Mouse (Mus musculus) gastrocnemius, postnatal 36 days (tissue): ENCODE results near the gene Kat14. TPM values are rescaled to one million over a fixed set of nuclear protein-coding genes. Genes with fewer than 3 reads are reported as not detected.
A peak's percentile ranks its signal among the peaks of the same experiment; 100 is the strongest.
"Not testable (repeated sequence)": the region's sequence is repeated elsewhere in the genome, so short reads cannot be mapped to it uniquely, and the experiment has no call there.

Experiments
- DNase-seq, 2 experiments: peaks; one replicate each; pipeline ENCODE4 v3.0.0; 2022
- intact Hi-C: fragments of 180-260 bp; cut with DNase I; formaldehyde crosslinking; loops from one replicate; pipeline ENCODE4 v1.15.1; 2025
- long read RNA-seq, 2 experiments: library from polyadenylated mRNA; stranded (forward); transcript quantifications; one replicate each; pipeline ENCODE4 v2.0.0; 2021
- total RNA-seq, 2 experiments: library from RNA; stranded (reverse); gene quantifications; 2 replicates each; pipeline ENCODE4 v1.2.3; 2021

Kat14 gene
- total RNA-seq: 10 to 100 TPM; 15.4 to 19.4 TPM
- long read RNA-seq, experiment 1, transcript Kat14-201 (11 exons, 3,801 nt): major isoform, 5 of 7 reads
- long read RNA-seq, experiment 1, partial matches to known transcripts: 0 of 7 reads
- long read RNA-seq, experiment 1, other reads (novel, unspliced or antisense): 1 of 7 reads
- long read RNA-seq, experiment 2, transcript Kat14-201 (11 exons, 3,801 nt): major isoform, 7 of 13 reads
- long read RNA-seq, experiment 2, partial matches to known transcripts: 2 of 13 reads
- long read RNA-seq, experiment 2, other reads (novel, unspliced or antisense): 3 of 13 reads

- peak; percentile 95 to 96 for DNase-seq
- intact Hi-C loops: loop anchor here (10.0 kb wide), 1 partner anchor 364 kb away; no protein-coding TSS in a partner anchor
Measured at GRCm38 (mm10) chr2:144368400-144369019, at the start of gene Kat14, which contains the start of gene Pet117. Gene Kat14 (plus strand): TSS chr2:144368983. Gene Pet117 (plus strand): TSS chr2:144368996.

GRCm38 (mm10) chr2:144324218-144324617 is 44.6 kb upstream of the Kat14 start:
- intact Hi-C loops: no loop called here
- DNase-seq: no peak

DNA sequence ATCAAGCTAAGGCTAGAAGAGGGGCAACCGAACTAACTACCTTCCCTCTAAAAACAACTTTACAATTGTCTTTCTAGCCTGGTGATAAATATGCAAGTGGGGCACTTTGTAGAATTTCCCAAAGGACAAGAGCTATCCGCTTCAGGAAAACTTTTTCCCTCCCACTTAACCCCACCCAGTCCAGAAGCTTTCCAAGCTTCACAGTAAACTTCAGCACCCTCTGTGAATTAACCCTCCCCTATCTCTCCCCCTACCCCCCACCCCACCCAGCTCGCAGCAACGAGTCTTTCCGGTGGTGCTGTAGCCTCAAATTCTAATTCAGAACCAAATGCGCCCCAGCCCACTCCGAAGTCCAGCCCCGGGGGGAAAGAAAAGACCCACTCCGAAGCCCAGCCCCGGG is 39.3 kb upstream of the Kat14 start:
- DNase-seq: no peak
- intact Hi-C loops: no loop called here

DNA sequence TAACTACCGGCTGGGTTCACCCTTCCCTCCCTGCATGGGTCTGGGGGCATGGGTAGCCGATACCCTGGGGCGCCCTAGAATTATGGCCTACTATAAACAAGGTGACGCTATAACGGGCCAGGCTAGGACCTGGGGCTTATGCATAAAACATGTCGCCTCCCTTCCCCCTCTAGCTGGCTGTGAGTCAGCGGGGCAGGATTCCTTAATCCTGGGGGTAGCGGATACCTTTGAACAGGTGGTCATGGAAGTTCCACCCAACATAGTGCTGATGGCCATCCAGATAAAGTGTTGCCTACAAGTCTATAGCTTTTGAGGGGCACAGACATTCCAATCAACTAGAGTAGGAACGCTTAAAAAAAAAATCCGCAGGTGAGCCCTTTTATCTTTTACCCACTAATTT is 38.8 kb upstream of the Kat14 start:
- DNase-seq: no peak
- intact Hi-C loops: no loop called here

DNA sequence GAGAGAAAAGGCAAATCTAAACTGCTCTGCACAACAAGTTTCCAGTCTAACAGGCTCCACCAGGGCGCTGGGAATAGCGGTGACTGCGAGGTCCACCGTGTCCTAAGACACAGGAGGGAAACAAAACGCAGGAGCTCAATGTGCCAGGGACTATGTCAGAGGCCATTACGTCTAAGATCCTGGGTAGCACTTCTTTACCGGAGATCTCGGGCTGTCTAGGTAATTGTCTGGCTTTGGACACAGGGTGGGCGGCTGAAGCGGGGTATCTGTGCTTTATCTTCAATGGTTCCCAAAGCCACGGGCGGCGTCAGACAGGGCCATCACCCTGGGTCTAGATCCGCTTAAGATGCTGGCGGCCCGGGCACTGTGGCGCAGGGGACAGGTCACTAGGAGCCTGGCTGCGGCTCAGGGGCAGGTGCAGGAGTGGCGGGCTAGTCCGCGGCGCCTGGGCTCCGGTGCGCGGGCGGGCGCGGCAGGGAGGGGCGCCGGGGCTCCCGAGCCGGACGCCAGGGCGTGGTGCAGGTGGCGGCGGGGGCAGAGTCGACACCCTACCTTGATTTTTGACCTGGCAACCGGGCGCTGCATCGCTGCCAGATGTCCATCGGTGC is 38.3 kb upstream of the Kat14 start:
- peak in 1 of 2 experiments; percentile 15 for DNase-seq
- intact Hi-C loops: no loop called here

DNA sequence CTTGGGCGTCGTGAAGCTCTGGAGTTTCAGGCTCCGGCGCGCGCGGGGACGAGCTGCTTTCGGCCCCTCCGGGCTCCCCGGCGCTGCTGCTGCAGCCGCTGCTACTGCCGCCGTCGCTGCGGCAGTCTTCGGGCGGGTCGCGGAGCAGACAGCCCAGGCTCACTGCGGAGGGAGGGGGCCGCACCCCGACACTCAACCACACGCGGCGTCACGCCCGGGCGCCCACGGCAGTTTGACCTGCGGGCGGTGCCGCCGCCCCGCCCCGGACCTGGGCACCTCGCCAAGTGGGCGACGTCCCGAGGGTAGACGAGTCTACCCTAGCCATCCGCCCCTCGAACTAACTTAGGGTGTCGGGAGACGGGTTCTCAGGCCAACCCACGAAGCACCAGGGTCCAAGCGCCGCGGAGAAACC is 37.8 kb upstream of the Kat14 start:
- DNase-seq: peak in 1 of 2 experiments; percentile 5
- intact Hi-C loops: no loop called here

DNA sequence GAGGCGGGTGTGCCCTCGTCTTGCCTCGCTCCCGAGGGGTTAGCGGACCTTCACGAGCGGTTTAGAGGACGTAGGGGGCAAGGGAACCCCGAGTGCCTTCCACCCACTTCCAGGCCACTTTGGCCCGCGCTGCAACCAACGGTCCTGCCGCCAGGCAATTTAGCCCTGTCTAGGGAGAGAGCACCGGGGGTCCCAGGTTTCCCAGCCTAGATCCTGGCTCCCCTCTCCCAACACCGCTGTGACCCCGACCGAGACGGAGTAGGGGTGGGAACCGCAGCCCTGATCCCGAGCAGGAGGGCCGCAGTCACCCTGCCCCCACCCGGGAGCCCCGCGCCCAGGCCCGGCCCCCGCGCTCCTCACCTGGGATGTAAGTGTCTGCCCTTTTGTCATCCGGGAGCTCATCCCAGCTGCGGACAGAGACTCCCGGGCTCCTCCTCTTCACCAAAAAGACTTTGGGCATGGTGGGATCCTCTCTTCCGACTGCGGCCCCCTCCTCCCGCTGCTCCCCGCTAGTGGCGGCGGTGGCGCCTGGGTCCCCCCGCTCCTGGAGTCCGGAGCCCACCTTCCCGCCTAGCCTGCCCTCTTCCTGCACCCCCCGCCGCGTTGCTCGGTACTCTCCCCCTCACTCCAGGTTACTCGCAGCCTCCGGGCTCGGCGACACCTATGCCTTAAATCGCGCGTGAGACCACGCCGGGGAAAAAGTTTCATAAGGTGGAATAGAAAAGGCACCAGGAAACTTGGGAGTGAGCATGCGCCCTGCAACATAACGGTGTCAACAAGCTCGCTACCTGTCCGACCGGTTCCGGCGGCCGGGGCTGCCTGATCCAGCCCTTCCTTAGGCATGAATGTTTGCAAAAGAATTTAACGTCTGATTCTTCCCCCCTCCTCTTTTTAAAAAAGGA is 37.1 kb upstream of the Kat14 start, which contains the start of gene Ovol2:
Gene Ovol2 (minus strand): TSS at position 746 of the 902 bp plus-strand sequence.
- no peak for DNase-seq
- intact Hi-C loops: no loop called here

- intact Hi-C loops: no loop called here
- no peak for DNase-seq
Measured at GRCm38 (mm10) chr2:144332486-144332885, 36.3 kb upstream of the Kat14 start.

GRCm38 (mm10) chr2:144333138-144333842 is 35.5 kb upstream of the Kat14 start:
- no peak for DNase-seq
- intact Hi-C loops: no loop called here

DNA sequence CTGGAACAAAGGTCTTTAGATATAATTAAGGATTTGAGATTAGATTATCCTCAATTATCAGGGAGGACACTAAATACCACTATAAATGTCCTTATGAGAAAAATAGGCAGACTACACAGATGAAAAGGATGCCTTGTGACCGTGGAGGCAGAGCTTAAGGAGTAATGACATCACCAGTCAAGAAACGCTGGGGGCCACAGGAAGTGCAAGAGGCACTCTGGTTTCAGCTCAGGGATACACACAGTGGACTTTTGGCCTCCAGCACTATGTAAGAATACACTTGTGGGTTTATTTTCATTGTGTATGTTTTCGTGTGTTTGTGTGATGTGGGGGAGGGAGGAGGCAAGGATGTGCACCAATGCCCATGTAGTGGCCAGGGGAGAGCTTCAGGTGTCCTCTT is 31.6 kb upstream of the Kat14 start:
- intact Hi-C loops: no loop called here

GRCm38 (mm10) chr2:144337701-144338100 is 31.1 kb upstream of the Kat14 start:
- intact Hi-C loops: no loop called here
- no peak for DNase-seq

More for the DNA sequence above, 31.6 kb upstream of the Kat14 start:
- DNase-seq: no peak

DNA sequence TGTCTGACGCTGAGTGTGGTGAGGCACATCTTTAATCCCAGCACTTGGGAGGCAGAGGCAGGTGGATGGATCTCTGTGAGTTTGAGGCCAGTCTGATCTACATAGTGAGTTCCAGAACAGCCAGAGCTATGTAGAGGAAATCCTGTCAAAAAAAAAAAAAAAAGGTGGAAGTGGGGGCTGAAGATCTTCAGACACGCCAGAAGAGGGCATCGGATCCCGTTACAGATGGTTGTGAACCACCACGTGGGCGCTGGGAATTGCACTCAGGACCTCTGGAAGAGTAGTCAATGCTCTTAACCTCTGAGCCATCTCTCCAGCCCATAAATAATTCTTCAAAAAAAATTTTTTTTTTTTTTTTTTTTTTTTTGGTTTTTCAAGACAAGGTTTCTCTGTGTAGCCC is 30.6 kb upstream of the Kat14 start:
- intact Hi-C loops, DNase-seq: not testable (repeated sequence)

DNA sequence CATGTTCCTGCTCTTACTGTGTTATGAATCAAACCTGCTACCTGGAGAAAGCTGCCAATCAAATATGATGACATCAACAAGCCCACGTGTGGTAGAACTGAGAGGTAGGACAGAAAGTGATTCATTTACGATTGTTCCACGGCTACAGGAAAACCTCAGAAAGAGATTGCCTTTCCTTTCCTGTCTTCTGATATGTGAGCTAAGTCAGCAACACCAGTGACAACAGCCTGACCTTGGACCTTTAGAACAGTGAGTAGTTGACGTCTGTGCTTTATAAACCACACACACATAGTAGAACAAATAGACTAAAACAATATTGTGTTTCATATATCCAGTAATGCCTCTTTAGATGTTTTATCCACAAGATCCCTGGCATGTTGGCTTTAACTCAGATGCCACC is 25.6 kb upstream of the Kat14 start:
- intact Hi-C loops: no loop called here
- DNase-seq: no peak

DNA sequence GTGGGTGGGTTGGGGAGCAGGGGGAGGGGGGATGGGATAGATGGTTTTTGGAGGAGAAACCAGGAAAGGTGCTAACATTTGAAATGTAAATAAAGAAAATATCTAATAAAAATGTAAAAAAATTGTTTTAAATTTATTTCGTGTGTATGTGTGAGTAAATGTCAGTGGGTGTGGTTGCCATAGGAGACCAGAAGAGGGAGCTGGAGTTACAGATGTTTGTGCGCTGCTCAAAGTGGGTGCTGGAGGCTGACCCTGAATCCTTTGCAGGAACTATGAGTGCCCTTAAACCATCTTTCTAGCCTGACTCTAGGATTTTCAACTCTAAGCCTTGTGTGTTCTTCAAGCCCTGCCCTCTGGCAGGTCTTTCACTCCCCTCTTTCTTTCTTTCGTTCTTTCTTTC is 20.3 kb upstream of the Kat14 start:
- intact Hi-C loops: no loop called here
- DNase-seq: no peak

DNA sequence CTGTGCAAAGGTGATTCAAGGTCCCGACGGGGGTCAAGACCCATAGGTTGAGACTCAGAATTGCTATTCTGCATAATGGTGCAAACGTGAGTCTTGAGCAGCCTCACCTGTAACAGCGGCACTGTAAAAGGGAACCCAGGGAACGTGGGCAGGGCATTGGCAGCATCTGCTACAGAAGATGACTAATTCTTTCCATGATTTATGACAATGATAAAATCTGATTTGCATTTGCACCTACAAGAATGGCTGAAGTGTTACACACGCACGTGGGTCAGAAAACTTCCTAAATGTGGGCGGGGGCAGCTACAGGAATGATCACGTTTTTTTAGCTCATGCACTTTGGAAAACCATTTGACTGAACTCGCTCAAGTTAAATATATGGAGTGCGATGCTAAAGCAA is 15.9 kb upstream of the Kat14 start:
- DNase-seq: no peak
- intact Hi-C loops: loop anchor here (5.0 kb wide), 1 partner anchor 99 kb away; no protein-coding TSS in a partner anchor

DNA sequence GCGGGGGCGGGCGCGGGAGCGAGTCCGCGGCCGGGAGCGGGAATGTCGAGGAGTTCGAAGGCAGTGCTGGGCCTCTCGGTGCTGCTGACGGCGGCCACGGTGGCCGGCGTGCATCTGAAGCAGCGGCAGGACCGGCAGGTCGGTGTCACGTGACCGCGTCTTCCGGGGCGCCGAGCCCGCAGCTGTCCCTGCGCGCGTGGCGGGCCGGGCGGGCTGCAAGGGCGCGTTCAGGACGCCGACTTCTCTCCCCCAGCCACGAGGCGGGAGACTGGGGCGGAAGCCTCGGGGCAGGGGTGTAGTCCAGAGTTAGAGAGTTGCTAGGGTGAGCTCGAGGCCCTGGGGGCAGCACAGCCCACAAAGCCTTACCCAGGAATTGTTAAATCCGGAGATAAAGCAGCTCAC is 238 bp downstream of the Kat14 start:
- peak in 1 of 2 experiments; percentile 58 for DNase-seq
- intact Hi-C loops: loop anchor here (10.0 kb wide), 1 partner anchor 364 kb away; no protein-coding TSS in a partner anchor

- intact Hi-C loops: loop anchor here (10.0 kb wide), 1 partner anchor 365 kb away; no protein-coding TSS in a partner anchor
- no peak for DNase-seq
Measured at GRCm38 (mm10) chr2:144369511-144369910, 728 bp downstream of the Kat14 start.

DNA sequence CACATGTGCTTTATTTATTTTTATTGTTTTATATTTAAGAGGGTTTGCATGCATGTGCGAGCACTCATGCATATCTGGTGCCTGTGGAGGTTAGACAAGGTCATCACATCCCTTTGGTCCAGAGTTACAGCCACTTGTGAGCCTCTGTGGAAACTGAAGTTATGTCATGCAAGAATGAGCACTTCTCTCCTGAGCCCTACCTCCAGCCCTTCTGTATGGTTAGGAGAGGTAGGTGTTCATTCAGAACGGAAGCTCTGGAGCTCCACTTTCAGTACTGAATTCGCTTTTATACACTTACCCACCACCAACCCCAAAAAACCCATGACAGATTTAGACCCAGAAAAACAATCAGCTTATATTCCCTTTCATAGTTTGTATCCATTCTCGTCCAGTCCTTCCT is 2.8 kb downstream of the Kat14 start:
- DNase-seq: no peak
- intact Hi-C loops: no loop called here

- no peak for DNase-seq
- intact Hi-C loops: no loop called here
Measured at GRCm38 (mm10) chr2:144373063-144373462, 4.3 kb downstream of the Kat14 start.
